Mouse (Mus musculus) kidney, adult 2 months (tissue): ENCODE measurements around the gene Eml2.

Experiments used
- CTCF ChIP-seq: fragments of 200-500 bp; conservative IDR thresholded peaks from 2 replicates; pipeline ENCODE4 v1.5.1; 2011; ENCODE audit warnings: low read depth, mild to moderate bottlenecking, control low read depth, low read length, moderate library complexity, mixed read lengths; ENCODE audit not compliant: insufficient read depth, insufficient read length
- POLR2A ChIP-seq: fragments of 200-500 bp; IDR thresholded peaks from one replicate; pipeline ENCODE4 v1.6.1; 2011; ENCODE audit warnings: low read depth, low read length, control low read depth

- TF ChIP-seq CTCF (no peak), POLR2A (no peak)
Observed at GRCm38 (mm10) chr7:19177216-19177615, 995 bp downstream of the Eml2 start.
